Mouse (Mus musculus) embryonic facial prominence, embryonic 12.5 days (tissue): ENCODE data around the gene Arhgap19. TPM values are rescaled to one million over a fixed set of nuclear protein-coding genes. Genes with fewer than 3 reads are reported as not detected.

ENCODE experiments used
- ATAC-seq: fragments of 200-750 bp; cut with Nextera tagmentation; 2 replicates; pipeline ENCODE4 v1.8.0; 2017; ENCODE audit not compliant: insufficient number of reproducible peaks, insufficient read depth, low FRiP score, low TSS enrichment
- H3K27ac ChIP-seq: fragments of 300-500 bp; sonication (generic); 2 replicates; pipeline ENCODE4 v1.5.1; 2016; ENCODE audit warnings: mild to moderate bottlenecking
- H3K27me3 ChIP-seq: fragments of 300-500 bp; sonication (generic); 2 replicates; pipeline ENCODE4 v1.6.1; 2016; ENCODE audit warnings: mild to moderate bottlenecking, moderate library complexity
- H3K36me3 ChIP-seq: fragments of 300-500 bp; sonication (generic); 2 replicates; pipeline ENCODE4 v1.6.1; 2016; ENCODE audit warnings: mild to moderate bottlenecking
- H3K4me1 ChIP-seq: fragments of 300-500 bp; sonication (generic); 2 replicates; pipeline ENCODE4 v1.6.1; 2016
- H3K4me2 ChIP-seq: fragments of 300-500 bp; sonication (generic); replicated peaks from 2 replicates; pipeline ENCODE4 v1.6.1; 2016; ENCODE audit warnings: mild to moderate bottlenecking, moderate library complexity
- H3K4me3 ChIP-seq: fragments of 300-500 bp; sonication (generic); 2 replicates; pipeline ENCODE4 v1.5.1; 2016; ENCODE audit warnings: mild to moderate bottlenecking
- H3K9ac ChIP-seq: fragments of 300-500 bp; sonication (generic); 2 replicates; pipeline ENCODE4 v1.6.1; 2016; ENCODE audit warnings: mild to moderate bottlenecking, moderate library complexity
- H3K9me3 ChIP-seq: fragments of 300-500 bp; sonication (generic); 2 replicates; pipeline ENCODE4 v1.6.1; 2016; ENCODE audit warnings: mild to moderate bottlenecking, moderate library complexity
- WGBS: fragments of 180-500 bp; shearing (Covaris S2); methylation state at CpG from one replicate; pipeline ENCODE4 v1.1.7; 2016; 5-methylcytosine and 5-hydroxymethylcytosine counted together
- polyA plus RNA-seq: library from polyadenylated mRNA; unstranded; fragments of >200 nt; fragmentation: Nextera tagmentation; extraction: Ambion mirVana; gene quantifications from 2 replicates; pipeline ENCODE4 v1.2.1, GENCODE M21; 2016

The Arhgap19 gene
- polyA plus RNA-seq, 1 experiment from 2014 or later: 33.1 TPM

DNA sequence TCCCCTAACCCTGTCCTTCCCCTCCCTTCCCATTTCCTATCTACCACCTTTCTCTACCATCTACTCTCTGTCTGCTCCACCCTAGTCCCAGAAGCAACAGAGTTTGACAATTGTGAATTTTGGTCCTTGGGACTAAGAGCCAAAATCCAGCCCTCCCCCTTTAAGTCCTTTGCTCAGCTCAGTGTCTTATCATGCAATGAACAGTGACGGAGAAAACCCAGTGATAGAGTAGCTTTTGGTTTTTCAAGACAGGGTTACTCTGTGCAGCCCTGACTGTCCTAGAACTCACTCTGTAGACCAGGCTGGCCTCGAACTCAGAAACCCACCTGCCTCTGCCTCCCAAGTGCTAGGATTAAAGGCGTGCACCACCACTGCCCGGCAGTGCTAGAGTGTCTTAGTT, 11.5 kb upstream of the Arhgap19 start:
- Histone ChIP-seq H3K4me2 (no peak overlapping the region), H3K9ac (no peak overlapping the region), H3K9me3 (no peaks in the 10 kb centered on the region), H3K4me1 (peaks cover 14% of the 10 kb centered on the region), H3K27ac (no peak overlapping the region), H3K27me3 (no peaks in the 10 kb centered on the region), H3K36me3 (no peaks in the 10 kb centered on the region), H3K4me3 (no peak overlapping the region)
- no peak for ATAC-seq
- WGBS: 91% methylated on average over 4 of the region's 4 CpGs

DNA sequence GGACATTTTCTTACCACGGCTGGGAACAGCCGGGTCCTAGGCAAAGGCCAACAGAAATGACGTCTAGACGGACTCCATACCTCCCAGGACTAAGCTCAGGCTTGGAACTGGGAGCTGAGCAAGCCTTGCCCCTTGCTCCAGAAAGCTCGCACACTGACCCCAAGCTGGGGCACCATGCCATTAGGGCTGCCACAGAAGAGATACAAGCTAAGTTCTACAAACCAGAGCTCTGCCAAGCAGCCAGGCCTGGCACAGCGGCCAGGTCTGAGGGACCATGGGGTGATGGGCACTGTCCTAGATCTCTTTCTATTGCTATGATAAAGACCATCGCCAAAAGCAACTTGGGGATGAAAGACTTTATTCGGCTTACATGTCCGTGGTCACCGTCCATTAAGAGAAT, 10.7 kb upstream of the Arhgap19 start:
- no peaks in the 10 kb centered on the region for H3K27me3 ChIP-seq
- 92% methylated on average over 10 of the region's 10 CpGs for WGBS
- peaks cover 12% of the 10 kb centered on the region for H3K4me1 ChIP-seq
- no peak overlapping the region for H3K4me2 ChIP-seq
- H3K9me3 ChIP-seq: no peaks in the 10 kb centered on the region
- no peak overlapping the region for H3K4me3 ChIP-seq
- H3K9ac ChIP-seq: no peak overlapping the region
- no peak overlapping the region for H3K27ac ChIP-seq
- ATAC-seq: no peak
- H3K36me3 ChIP-seq: no peaks in the 10 kb centered on the region

DNA sequence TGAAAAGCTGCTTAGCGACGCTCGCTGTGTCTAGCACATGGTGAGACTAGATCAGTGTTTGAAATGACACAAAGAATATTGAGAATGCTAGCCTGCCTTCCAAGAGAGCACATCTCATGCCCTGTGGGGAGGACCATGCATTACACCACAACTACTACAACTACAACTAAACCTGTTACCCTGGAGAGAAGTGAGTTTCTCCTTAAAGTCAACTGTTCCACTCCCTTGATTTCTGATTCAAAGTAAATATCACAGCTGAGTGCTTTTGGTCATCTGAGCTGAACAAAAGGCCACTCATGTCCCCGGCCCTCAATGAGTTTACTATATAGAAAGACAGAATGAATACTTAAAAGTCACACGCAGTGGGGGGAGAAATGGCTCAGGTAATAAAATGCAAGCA, 8.2 kb upstream of the Arhgap19 start:
- Histone ChIP-seq H3K27me3 (no peaks in the 10 kb centered on the region), H3K4me3 (no peak overlapping the region), H3K4me2 (no peak overlapping the region), H3K4me1 (no peaks in the 10 kb centered on the region), H3K9me3 (no peaks in the 10 kb centered on the region; the same call in 1 of the 2 replicates), H3K9ac (no peak overlapping the region), H3K27ac (no peak overlapping the region), H3K36me3 (no peaks in the 10 kb centered on the region)
- no peak for ATAC-seq
- 86% methylated on average over 5 of the region's 5 CpGs for WGBS

DNA sequence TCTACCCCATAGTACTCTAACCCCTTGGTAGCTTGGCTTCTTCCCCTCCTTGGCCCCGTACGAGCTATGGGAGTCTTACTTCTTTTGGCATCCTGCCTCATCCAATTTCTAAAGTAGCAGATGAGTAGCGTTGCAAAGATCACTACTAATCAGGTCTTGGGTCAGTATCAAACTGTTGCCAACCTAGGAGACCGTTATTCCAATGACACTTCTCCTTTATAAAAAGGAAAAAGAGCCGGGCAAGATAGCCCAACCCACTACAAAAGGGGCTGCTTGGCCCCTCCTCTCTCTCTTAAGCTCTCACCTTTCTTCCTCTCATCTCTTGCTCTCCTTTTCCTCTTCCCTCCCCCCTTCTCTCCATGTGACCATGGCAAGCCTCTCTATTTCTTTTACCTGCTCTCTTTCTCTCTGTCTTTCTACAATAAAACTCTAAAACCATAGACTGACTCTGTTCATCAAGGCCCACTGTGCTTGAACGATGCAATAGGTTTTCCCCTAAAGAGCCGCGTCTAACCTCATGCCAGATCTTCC, 6.3 kb upstream of the Arhgap19 start:
- Histone ChIP-seq H3K4me3 (no peak overlapping the region), H3K4me2 (no peak overlapping the region), H3K9ac (no peak overlapping the region), H3K9me3 (no peaks in the 10 kb centered on the region; the same call in 1 of the 2 replicates), H3K27me3 (no peaks in the 10 kb centered on the region), H3K36me3 (no peaks in the 10 kb centered on the region), H3K27ac (no peak overlapping the region), H3K4me1 (no peaks in the 10 kb centered on the region)
- WGBS: 81% methylated on average over 8 of the region's 8 CpGs
- no peak for ATAC-seq

DNA sequence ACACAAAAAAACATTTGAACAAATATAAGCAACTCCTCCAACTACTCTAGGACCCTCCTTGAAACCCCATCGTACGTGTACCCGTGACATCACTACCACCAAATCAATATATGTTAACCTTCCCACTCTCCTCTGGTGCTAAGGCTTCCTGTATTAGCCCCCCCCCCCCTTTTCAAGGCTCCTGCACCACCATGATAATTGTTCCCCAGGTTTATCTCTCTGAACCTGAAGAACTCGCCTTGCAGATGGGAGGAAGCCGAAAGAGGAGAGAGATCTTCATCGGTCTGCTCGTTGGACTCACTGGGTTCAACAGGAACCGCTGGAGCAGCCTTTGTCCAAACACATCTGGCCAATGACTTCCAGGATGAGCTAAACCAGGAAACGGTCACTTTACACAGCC, 5.7 kb upstream of the Arhgap19 start:
- ATAC-seq: no peak
- no peak overlapping the region for H3K27ac ChIP-seq
- no peak overlapping the region for H3K9ac ChIP-seq
- no peaks in the 10 kb centered on the region for H3K36me3 ChIP-seq
- WGBS: 89% methylated on average over 9 of the region's 9 CpGs
- H3K4me1 ChIP-seq: no peaks in the 10 kb centered on the region
- H3K4me2 ChIP-seq: no peak overlapping the region
- H3K4me3 ChIP-seq: no peak overlapping the region
- H3K27me3 ChIP-seq: no peaks in the 10 kb centered on the region
- no peaks in the 10 kb centered on the region; the same call in 1 of the 2 replicates for H3K9me3 ChIP-seq

DNA sequence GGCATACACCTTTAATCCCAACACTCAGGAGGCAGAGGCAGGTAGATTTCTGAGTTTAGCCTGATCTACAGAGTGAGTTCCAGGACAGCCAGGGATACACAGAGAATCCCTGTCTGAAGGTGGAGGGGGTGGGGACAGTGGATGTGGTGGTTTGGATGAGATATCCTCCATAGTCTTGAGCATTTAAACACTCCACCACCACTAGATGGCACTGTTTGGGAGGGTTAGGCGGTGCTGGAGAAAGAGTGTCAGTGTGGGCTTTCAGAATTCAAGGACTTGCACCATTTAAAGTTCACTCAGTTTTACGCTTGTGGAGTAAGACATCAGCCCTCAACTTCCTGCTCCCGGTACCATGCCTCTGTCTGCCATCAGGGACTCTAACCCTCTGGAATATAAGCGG, 4.0 kb upstream of the Arhgap19 start:
- no peaks in the 10 kb centered on the region for H3K27me3 ChIP-seq
- no peaks in the 10 kb centered on the region for H3K36me3 ChIP-seq
- peaks cover 2% of the 10 kb centered on the region for H3K4me1 ChIP-seq
- H3K4me2 ChIP-seq: no peak overlapping the region
- H3K9ac ChIP-seq: no peak overlapping the region
- no peak overlapping the region for H3K4me3 ChIP-seq
- no peak overlapping the region for H3K27ac ChIP-seq
- ATAC-seq: no peak
- WGBS: 85% methylated on average over 4 of the region's 4 CpGs
- H3K9me3 ChIP-seq: no peaks in the 10 kb centered on the region; the same call in 1 of the 2 replicates

DNA sequence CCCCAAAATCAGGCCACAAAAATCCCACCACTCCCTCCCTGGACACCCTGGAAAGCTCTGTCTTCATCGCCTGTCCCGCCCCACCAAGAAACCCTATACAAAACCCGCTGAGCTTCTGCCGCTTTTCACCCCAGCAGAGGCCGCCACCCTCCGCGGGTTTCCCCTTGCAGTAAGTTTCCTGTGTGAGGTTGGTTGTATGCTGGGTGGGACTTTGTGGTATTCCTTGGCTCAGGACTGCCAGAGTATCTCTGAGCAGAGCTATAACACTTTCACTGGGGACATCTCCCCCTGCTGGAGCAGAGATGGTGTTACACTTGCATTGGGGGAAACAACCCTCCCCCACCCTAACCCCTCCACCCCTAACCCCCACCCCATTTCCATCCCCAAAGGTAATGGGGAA, 1.5 kb upstream of the Arhgap19 start:
- ATAC-seq: no peak
- H3K4me2 ChIP-seq: no peak overlapping the region
- H3K4me3 ChIP-seq: no peak overlapping the region
- 38% methylated on average over 7 of the region's 7 CpGs for WGBS
- H3K36me3 ChIP-seq: no peaks in the 10 kb centered on the region
- no peaks in the 10 kb centered on the region; the same call in 1 of the 2 replicates for H3K9me3 ChIP-seq
- H3K9ac ChIP-seq: no peak overlapping the region
- H3K27me3 ChIP-seq: no peaks in the 10 kb centered on the region
- H3K27ac ChIP-seq: no peak overlapping the region
- peaks cover 13% of the 10 kb centered on the region for H3K4me1 ChIP-seq

DNA sequence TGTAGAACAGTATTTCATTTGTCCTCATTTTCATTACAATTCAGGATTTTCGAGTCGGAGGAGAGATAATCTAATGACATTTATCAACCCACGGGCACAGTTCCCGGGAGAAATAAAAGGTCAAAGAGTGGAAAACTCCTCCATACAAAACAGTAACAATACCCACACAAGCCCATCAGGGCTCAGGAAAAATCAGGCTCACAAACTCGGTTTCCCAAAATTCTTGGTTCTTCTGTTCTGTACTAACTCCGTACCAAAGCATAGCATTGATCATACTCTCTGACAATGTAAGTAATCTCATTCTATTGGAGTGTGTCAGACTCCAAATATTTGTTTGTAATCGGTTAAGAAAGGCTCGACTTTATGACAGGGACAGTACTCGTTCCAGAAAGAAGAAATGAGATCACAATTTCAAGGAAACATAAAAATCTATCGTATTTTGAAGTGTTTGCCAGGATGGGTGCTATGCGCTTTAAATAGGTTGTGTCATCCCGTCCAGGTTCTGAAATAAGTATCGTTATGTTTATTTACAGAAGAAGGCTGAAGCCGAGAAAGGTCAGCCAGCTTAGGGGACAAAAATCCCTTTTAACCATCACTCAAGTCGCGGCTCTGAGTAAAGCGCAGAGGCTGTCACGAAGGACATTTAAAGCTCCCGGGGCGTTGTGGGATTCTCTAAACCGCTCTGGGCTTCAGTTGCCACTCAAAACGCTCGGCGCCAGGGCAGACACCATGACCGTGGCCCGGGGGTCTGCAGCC, 683 bp downstream of the Arhgap19 start:
- peak overlapping the region; percentile 56 for H3K27ac ChIP-seq
- no peaks in the 10 kb centered on the region for H3K27me3 ChIP-seq
- H3K9me3 ChIP-seq: no peaks in the 10 kb centered on the region; the same call in 1 of the 2 replicates
- no peak for ATAC-seq
- 6% methylated on average over 26 of the region's 26 CpGs for WGBS
- no peaks in the 10 kb centered on the region for H3K36me3 ChIP-seq
- peaks cover 16% of the 10 kb centered on the region for H3K4me1 ChIP-seq
- H3K4me2 ChIP-seq: peak overlapping the region; percentile 77
- H3K4me3 ChIP-seq: peak overlapping the region; percentile 83
- peak overlapping the region; percentile 78 for H3K9ac ChIP-seq

DNA sequence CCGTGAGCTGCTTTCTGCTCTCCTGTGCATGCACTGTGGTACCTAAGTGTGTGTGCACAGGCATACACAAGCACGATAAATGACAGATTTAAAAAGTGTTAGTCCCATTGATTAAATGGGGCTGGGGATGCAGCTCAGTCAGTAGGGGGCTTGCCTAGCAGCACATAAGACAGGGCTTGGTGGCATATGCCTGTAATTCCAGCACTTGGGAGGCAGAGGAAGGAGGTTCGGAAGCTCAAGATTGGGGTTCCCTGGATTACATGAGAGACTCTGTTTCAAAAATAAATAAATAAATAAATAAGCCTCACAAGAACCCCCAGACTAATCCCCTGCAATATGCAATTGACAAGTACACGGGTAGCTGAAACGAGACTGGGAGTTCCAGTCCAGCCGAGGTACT, 1.4 kb downstream of the Arhgap19 start:
- peak overlapping the region; percentile 28 for H3K9ac ChIP-seq
- peaks cover 16% of the 10 kb centered on the region for H3K4me1 ChIP-seq
- no peaks in the 10 kb centered on the region for H3K27me3 ChIP-seq
- H3K27ac ChIP-seq: no peak overlapping the region
- peak overlapping the region; percentile 83 for H3K4me3 ChIP-seq
- H3K9me3 ChIP-seq: no peaks in the 10 kb centered on the region
- H3K4me2 ChIP-seq: peak overlapping the region; percentile 77
- H3K36me3 ChIP-seq: no peaks in the 10 kb centered on the region
- no peak for ATAC-seq
- WGBS: 48% methylated on average over 6 of the region's 6 CpGs

DNA sequence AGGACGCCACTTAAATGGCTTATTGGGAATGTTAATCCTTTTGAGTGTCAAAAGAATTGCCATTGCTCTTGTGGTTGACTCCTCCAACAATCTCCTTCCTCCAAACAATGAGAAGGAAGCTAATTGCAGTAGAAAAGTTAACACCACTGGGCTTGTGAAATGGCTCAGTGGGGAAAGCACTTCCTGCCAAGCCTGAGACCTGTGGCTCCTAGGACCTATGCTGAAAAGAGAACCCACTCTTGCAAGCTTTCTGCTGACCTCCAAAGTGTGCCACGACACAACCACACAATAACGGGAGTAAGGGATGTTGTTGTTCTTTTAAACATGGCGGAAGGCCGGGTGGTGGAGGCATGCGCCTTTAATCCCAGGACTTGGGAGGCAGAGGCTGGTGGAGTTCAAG, 4.3 kb downstream of the Arhgap19 start:
- 90% methylated on average over 6 of the region's 6 CpGs for WGBS
- H3K9ac ChIP-seq: no peak overlapping the region
- H3K4me3 ChIP-seq: no peak overlapping the region
- H3K27me3 ChIP-seq: no peaks in the 10 kb centered on the region
- no peak overlapping the region for H3K4me2 ChIP-seq
- no peak overlapping the region for H3K27ac ChIP-seq
- no peaks in the 10 kb centered on the region for H3K9me3 ChIP-seq
- no peak for ATAC-seq
- no peaks in the 10 kb centered on the region for H3K36me3 ChIP-seq
- H3K4me1 ChIP-seq: peaks cover 16% of the 10 kb centered on the region

DNA sequence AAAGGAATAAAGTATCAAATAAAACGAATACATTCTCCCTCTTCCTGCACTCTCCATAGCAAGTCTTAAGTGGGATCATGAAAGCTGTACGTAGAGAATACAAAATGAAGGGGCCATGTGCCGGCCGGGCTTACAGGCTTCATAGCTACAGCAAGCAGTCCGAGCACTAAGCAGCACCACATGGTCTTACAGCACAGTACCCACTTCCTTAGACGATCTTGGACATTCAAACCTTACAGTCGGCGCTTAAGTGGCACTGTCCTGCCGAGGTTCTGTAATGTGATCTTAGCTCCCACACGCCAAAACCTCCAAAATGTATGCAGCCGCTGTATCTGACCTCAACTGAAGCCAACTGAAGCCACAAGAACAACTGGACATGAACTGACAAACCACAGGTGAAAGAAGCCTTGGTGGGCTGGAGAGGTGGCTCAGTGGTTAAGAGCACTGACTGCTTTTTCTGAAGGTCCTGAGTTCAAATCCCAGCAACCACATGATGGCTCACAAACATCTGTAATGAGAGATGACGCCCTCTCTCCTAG, 5.0 kb downstream of the Arhgap19 start:
- H3K4me1 ChIP-seq: peaks cover 16% of the 10 kb centered on the region
- 60% methylated on average over 12 of the region's 12 CpGs for WGBS
- 0 out of 2 replicates have a peak overlapping the region, but pooled peaks have one; percentile 12 for H3K9ac ChIP-seq
- H3K4me3 ChIP-seq: no peak overlapping the region
- ATAC-seq: no peak
- H3K27me3 ChIP-seq: no peaks in the 10 kb centered on the region
- no peaks in the 10 kb centered on the region for H3K9me3 ChIP-seq
- H3K36me3 ChIP-seq: no peaks in the 10 kb centered on the region
- H3K27ac ChIP-seq: peak overlapping the region; percentile 26
- 0 out of 2 replicates have a peak overlapping the region, but pooled peaks have one; percentile 1 for H3K4me2 ChIP-seq

DNA sequence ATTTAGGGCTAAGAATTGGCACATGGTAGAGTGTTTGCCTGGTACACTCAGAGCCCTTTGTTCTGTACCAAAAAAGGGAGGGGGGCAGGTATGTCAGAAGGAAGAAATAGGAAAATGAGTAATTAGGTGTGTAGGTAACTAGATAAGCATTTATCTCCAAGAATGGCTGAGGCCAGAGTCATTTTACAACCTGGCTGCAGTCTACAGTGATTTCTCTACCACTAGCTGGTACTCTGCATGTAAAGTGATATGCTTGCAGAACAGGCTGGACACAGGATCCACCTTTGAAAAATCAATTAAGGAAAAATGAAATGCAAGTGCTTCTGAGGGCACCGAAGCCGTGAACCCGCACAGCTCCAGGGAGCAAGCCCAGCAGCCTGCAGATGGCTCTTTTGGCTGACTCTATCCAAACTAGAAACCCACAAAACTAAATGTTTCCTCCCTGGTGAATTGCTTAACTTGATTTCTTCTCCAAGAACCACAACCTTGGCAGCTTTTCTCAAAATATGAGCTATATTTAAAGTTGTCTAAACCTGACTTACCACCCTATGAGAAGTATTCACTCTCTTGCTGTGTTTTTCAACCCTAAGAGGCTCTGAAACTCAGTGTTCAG, 5.6 kb downstream of the Arhgap19 start:
- Histone ChIP-seq H3K27ac (peak overlapping the region; percentile 26), H3K4me2 (no peak overlapping the region), H3K36me3 (no peaks in the 10 kb centered on the region), H3K27me3 (no peaks in the 10 kb centered on the region), H3K9ac (0 out of 2 replicates have a peak overlapping the region, but pooled peaks have one; percentile 12), H3K9me3 (no peaks in the 10 kb centered on the region), H3K4me3 (no peak overlapping the region), H3K4me1 (peaks cover 16% of the 10 kb centered on the region)
- WGBS: 56% methylated on average over 3 of the region's 3 CpGs
- ATAC-seq: no peak
